Mouse (Mus musculus): Measurements from ENCODE around the gene Cux2.

- no peak for TF ChIP-seq POLR2A (IDR thresholded peaks at IDR 0.05; ENCODE audit: low read depth, low read length)
- TF ChIP-seq CTCF (conservative IDR thresholded peaks at IDR 0.05; ENCODE audit: insufficient read depth, insufficient read length, low read depth, low read length), result no peak
Observed at GRCm38 (mm10) chr5:121819559-121819958, 230.3 kb downstream of the Cux2 start.
